Mouse (Mus musculus): ENCODE results near the gene Id1. TPM values are rescaled to one million over a fixed set of nuclear protein-coding genes. Genes with fewer than 3 reads are reported as not detected.
A peak's percentile ranks its signal among the peaks of the same experiment; 100 is the strongest.

Gene Id1
- polyA plus RNA-seq, 1 experiment from 2014 or later, result 22.3 TPM

DNA sequence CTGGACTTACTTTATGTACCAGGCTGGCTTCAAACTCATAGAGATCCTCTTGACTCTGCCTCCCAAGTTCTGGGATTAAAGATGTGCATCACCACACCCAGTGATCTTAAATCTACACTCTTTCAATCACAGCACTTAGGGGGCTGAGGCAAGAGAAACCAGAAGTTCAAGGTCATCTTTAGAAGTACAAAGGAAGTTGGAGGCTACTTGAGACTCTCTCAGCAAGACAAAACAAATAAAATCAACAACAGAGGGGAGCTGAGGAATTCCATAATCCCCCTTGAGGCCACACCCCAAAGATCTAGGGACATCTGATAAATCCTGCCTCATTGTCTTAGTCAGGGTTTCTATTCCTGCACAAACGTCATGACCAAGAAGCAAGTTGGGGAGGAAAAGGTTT is 36.2 kb downstream of the Id1 start:
- ATAC-seq, result no peak
- Histone ChIP-seq H3K9me3 (ENCODE audit: control insufficient read depth, low read length) (no peaks in the 10 kb centered on the region), H3K4me2 (ENCODE audit: low read length) (no peak overlapping the region), H3K27me3 (replicated peaks; ENCODE audit: control insufficient read depth, insufficient read depth, low read length) (no peaks in the 10 kb centered on the region), H3K4me1 (replicated peaks; ENCODE audit: control insufficient read depth, insufficient read depth, low read length) (no peaks in the 10 kb centered on the region), H3K9ac (replicated peaks; ENCODE audit: low read depth, low read length) (no peak overlapping the region), H3K4me3 (replicated peaks; ENCODE audit: low read length) (no peak overlapping the region), H3K36me3 (ENCODE audit: control insufficient read depth, insufficient read depth) (no peaks in the 10 kb centered on the region), H3K27ac (ENCODE audit: low read length) (no peak overlapping the region)
- 46% methylated on average over 1 of the region's 1 CpGs for WGBS

DNA sequence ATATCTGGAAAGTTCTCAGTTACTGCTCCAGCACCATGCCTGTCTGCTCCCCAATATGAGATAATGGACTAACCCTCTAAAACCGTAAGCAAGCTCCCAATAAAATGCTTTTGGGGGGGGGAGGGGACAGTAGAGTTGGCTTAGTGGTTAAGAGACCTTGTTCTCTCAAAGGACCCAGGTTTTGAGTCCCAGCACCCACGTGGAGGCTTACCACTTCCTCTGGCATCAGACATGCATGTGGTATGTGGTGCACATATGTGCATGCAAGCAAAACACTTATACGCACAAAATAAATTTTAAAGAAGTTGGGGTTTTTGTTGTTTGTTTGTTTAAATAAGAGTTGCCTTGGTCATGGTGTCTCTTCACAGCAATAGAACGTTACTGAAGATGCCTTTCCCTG is 39.3 kb downstream of the Id1 start:
- H3K4me3 ChIP-seq (replicated peaks; ENCODE audit: low read length), result no peak overlapping the region
- no peaks in the 10 kb centered on the region for H3K27me3 ChIP-seq (replicated peaks; ENCODE audit: control insufficient read depth, insufficient read depth, low read length)
- no peak overlapping the region for H3K27ac ChIP-seq (ENCODE audit: low read length)
- H3K9ac ChIP-seq (replicated peaks; ENCODE audit: low read depth, low read length), result no peak overlapping the region
- no peaks in the 10 kb centered on the region for H3K4me1 ChIP-seq (replicated peaks; ENCODE audit: control insufficient read depth, insufficient read depth, low read length)
- H3K9me3 ChIP-seq (ENCODE audit: control insufficient read depth, low read length), result no peaks in the 10 kb centered on the region
- no peak overlapping the region for H3K4me2 ChIP-seq (ENCODE audit: low read length)
- no peak for ATAC-seq
- 80% methylated on average over 4 of the region's 4 CpGs for WGBS
- no peaks in the 10 kb centered on the region; the same call in 1 of the 2 replicates for H3K36me3 ChIP-seq (ENCODE audit: control insufficient read depth, insufficient read depth)

DNA sequence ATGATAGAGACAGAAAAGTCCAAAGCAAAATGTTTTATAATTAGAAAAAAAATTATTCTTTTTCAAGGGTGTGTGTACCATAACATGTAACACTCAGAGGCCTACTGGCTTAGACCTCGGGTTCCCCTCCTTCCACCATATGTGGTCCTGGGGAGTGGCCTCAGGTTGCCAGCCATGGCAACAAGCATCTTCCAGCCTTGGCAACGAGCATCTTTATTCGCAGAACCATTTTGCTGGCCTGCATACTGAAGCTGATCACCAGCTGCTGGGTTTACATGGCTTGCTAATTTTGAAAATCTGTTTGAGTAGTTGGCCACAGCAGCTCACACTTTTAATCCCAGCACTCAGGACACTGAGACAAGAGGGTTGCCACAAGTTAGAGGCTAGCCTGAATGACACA is 40.0 kb downstream of the Id1 start:
- Histone ChIP-seq H3K9ac (replicated peaks; ENCODE audit: low read depth, low read length) (no peak overlapping the region), H3K9me3 (ENCODE audit: control insufficient read depth, low read length) (no peaks in the 10 kb centered on the region), H3K4me2 (ENCODE audit: low read length) (no peak overlapping the region), H3K4me3 (replicated peaks; ENCODE audit: low read length) (no peak overlapping the region), H3K36me3 (ENCODE audit: control insufficient read depth, insufficient read depth) (no peaks in the 10 kb centered on the region; the same call in 1 of the 2 replicates), H3K27me3 (replicated peaks; ENCODE audit: control insufficient read depth, insufficient read depth, low read length) (no peaks in the 10 kb centered on the region), H3K4me1 (replicated peaks; ENCODE audit: control insufficient read depth, insufficient read depth, low read length) (no peaks in the 10 kb centered on the region), H3K27ac (ENCODE audit: low read length) (no peak overlapping the region)
- ATAC-seq, result no peak
- WGBS, result 70% methylated on average over 3 of the region's 3 CpGs

DNA sequence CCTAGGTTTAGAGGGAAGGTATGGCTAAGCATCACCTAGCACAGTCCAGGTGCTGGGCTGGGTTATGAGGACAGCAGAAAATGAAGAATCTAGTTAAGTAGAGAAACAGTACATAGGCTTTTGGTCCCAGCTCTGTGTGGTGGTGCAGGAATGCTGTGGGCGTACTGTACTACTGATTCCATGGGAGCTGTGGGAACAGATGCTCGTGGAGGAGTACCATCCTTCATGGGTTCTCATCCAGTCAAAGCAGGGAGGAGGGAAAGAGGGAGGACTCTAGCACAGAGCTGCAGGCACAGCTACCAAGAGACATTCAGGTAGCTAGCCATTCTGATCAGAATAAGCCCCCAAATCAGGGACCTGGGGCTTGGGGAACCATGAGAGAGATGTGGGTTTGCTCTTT is 40.4 kb downstream of the Id1 start:
- no peak overlapping the region for H3K4me2 ChIP-seq (ENCODE audit: low read length)
- no peaks in the 10 kb centered on the region; the same call in 1 of the 2 replicates for H3K36me3 ChIP-seq (ENCODE audit: control insufficient read depth, insufficient read depth)
- H3K4me3 ChIP-seq (replicated peaks; ENCODE audit: low read length), result no peak overlapping the region
- H3K9me3 ChIP-seq (ENCODE audit: control insufficient read depth, low read length), result no peaks in the 10 kb centered on the region
- 0 out of 2 replicates have a peak, but pooled peaks have one; percentile 23 for ATAC-seq
- WGBS, result 94% methylated on average over 2 of the region's 2 CpGs
- no peak overlapping the region for H3K27ac ChIP-seq (ENCODE audit: low read length)
- no peaks in the 10 kb centered on the region for H3K27me3 ChIP-seq (replicated peaks; ENCODE audit: control insufficient read depth, insufficient read depth, low read length)
- no peaks in the 10 kb centered on the region for H3K4me1 ChIP-seq (replicated peaks; ENCODE audit: control insufficient read depth, insufficient read depth, low read length)
- H3K9ac ChIP-seq (replicated peaks; ENCODE audit: low read depth, low read length), result no peak overlapping the region

DNA sequence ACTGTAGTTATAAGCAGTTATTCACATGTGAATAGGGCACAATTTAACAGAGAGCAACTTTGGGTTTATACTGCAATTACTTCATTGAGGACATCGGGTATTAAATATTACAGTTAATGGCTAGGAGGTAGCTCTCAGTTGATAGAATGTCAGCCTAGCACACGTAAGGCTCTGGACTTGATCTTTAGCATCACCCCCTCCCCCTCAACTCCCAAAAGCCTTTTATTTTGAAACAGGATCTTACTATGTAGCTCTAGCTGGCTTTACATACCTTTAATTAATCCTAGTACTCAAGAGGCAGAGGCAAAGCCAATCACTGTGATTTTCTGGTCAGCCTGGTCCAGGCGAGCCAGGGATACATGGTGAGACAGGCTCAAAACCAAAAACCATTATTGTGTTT is 41.0 kb downstream of the Id1 start:
- 92% methylated on average over 3 of the region's 3 CpGs for whole genome bisulfite sequencing
- no peak overlapping the region for H3K9ac ChIP-seq (replicated peaks; ENCODE audit: low read depth, low read length)
- no peak overlapping the region for H3K4me3 ChIP-seq (replicated peaks; ENCODE audit: low read length)
- H3K27ac ChIP-seq (ENCODE audit: low read length), result no peak overlapping the region
- ATAC-seq, result no peak
- no peaks in the 10 kb centered on the region; the same call in 1 of the 2 replicates for H3K36me3 ChIP-seq (ENCODE audit: control insufficient read depth, insufficient read depth)
- no peaks in the 10 kb centered on the region for H3K9me3 ChIP-seq (ENCODE audit: control insufficient read depth, low read length)
- no peaks in the 10 kb centered on the region for H3K4me1 ChIP-seq (replicated peaks; ENCODE audit: control insufficient read depth, insufficient read depth, low read length)
- H3K4me2 ChIP-seq (ENCODE audit: low read length), result no peak overlapping the region
- no peaks in the 10 kb centered on the region for H3K27me3 ChIP-seq (replicated peaks; ENCODE audit: control insufficient read depth, insufficient read depth, low read length)

DNA sequence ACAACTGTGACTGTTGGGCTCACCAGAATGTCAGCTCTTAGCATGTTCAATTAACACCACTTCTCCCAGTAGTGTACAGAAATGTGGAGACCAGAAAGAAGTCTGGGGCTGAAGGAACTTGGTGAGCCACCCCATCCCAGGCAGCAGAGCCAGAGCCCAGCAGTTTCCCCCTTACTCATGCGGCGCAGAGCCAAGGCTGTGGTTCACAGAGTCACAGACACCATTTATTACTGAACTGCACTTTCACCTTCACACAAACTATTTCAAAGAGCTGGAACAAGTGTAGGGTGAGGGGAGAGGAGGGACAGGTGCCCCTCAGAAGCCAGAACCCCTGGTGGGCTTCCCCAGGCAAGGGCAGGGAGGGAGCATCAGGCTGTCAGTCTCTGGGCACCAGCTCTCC is 44.4 kb downstream of the Id1 start:
- no peaks in the 10 kb centered on the region for H3K9me3 ChIP-seq (ENCODE audit: control insufficient read depth, low read length)
- H3K27me3 ChIP-seq (replicated peaks; ENCODE audit: control insufficient read depth, insufficient read depth, low read length), result no peaks in the 10 kb centered on the region
- H3K36me3 ChIP-seq (ENCODE audit: control insufficient read depth, insufficient read depth), result no peaks in the 10 kb centered on the region; the same call in 1 of the 2 replicates
- ATAC-seq, result no peak
- H3K27ac ChIP-seq (ENCODE audit: low read length), result no peak overlapping the region
- H3K9ac ChIP-seq (replicated peaks; ENCODE audit: low read depth, low read length), result no peak overlapping the region
- no peak overlapping the region for H3K4me3 ChIP-seq (replicated peaks; ENCODE audit: low read length)
- WGBS, result 93% methylated on average over 2 of the region's 2 CpGs
- H3K4me1 ChIP-seq (replicated peaks; ENCODE audit: control insufficient read depth, insufficient read depth, low read length), result no peaks in the 10 kb centered on the region; the same call in 1 of the 2 replicates
- H3K4me2 ChIP-seq (ENCODE audit: low read length), result no peak overlapping the region

DNA sequence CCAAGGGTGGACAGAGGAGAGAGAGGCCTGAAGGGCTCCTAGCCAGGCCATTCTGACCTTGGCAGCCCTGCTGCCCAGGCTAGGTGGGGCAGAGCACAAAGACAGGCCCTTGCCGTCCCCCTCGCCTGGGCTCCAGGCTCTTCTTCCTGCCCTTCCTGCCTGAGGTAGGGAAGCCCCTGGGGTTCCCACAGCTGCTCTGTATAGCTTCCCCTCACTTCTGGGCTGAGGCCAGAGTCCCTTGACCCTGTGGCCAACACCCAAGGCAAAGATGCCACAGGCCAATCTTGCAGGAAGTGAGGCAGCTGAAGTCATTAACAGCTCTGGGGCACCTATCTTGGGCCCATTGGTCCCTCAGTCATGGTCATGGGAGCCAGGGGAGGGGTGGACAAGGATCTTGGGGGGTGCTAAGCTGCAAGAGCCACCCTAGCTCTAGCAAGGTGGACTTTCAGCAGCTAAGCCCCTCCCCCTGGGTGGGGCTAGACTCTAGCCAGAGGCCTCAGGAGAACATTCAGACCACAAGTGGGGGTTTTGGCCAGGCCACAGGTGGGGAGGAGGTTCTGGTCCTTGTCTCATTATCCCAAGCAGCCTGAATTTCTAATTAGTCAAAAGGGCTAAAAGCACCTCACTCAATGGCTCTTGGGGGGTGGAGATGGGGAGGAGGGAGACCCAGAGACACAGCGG is 45.1 kb downstream of the Id1 start:
- ATAC-seq, result no peak
- no peaks in the 10 kb centered on the region; the same call in 1 of the 2 replicates for H3K36me3 ChIP-seq (ENCODE audit: control insufficient read depth, insufficient read depth)
- H3K4me2 ChIP-seq (ENCODE audit: low read length), result no peak overlapping the region
- 94% methylated on average over 3 of the region's 3 CpGs for WGBS
- no peaks in the 10 kb centered on the region for H3K27me3 ChIP-seq (replicated peaks; ENCODE audit: control insufficient read depth, insufficient read depth, low read length)
- H3K9ac ChIP-seq (replicated peaks; ENCODE audit: low read depth, low read length), result no peak overlapping the region
- no peaks in the 10 kb centered on the region for H3K9me3 ChIP-seq (ENCODE audit: control insufficient read depth, low read length)
- H3K4me3 ChIP-seq (replicated peaks; ENCODE audit: low read length), result no peak overlapping the region
- no peaks in the 10 kb centered on the region; the same call in 1 of the 2 replicates for H3K4me1 ChIP-seq (replicated peaks; ENCODE audit: control insufficient read depth, insufficient read depth, low read length)
- H3K27ac ChIP-seq (ENCODE audit: low read length), result no peak overlapping the region

DNA sequence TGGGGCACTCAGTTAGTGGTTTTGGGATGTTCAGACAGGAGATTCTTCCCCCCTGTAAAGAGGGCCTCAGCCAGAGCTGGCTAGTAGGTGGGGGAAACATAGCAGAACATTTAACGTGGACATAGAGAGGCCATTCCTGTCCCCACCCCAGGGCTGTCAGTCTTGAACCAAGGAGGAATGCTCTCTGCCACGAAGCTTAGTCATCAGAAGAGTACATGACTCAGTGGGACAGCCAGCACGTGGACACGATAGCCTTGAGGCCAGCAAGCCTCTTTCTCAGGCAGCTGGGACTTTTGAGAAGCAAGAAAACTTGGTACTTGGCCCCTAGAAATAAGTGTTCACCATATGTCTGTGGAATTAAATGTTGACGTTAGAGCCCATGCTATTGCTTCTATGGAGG is 46.6 kb downstream of the Id1 start:
- Histone ChIP-seq H3K9ac (replicated peaks; ENCODE audit: low read depth, low read length) (no peak overlapping the region), H3K27ac (ENCODE audit: low read length) (no peak overlapping the region), H3K36me3 (ENCODE audit: control insufficient read depth, insufficient read depth) (no peaks in the 10 kb centered on the region; the same call in 1 of the 2 replicates), H3K4me2 (ENCODE audit: low read length) (no peak overlapping the region), H3K9me3 (ENCODE audit: control insufficient read depth, low read length) (no peaks in the 10 kb centered on the region), H3K4me3 (replicated peaks; ENCODE audit: low read length) (no peak overlapping the region), H3K27me3 (replicated peaks; ENCODE audit: control insufficient read depth, insufficient read depth, low read length) (no peaks in the 10 kb centered on the region), H3K4me1 (replicated peaks; ENCODE audit: control insufficient read depth, insufficient read depth, low read length) (no peaks in the 10 kb centered on the region; the same call in 1 of the 2 replicates)
- ATAC-seq, result no peak
- WGBS, result 79% methylated on average over 5 of the region's 5 CpGs

DNA sequence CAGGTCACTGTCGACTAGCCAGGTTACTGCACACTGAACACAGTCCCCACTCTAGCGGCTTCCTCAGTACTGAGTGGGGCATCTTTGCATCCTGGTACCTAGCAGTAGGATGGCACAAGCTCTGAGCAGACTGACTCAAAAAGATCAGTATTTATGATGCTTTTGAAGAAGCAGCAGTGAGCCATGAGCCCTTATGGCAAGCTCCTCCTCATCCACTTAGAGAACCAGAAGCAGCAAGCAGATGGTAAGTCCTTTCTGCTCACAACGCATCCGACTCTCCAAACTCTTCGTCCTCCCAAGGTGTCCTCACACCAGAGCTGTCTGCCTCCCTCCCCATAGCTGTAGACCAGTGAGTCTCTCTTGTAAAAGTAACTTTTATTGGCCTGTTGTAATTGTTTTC is 47.2 kb downstream of the Id1 start:
- Histone ChIP-seq H3K4me2 (ENCODE audit: low read length) (no peak overlapping the region), H3K4me1 (replicated peaks; ENCODE audit: control insufficient read depth, insufficient read depth, low read length) (no peaks in the 10 kb centered on the region; the same call in 1 of the 2 replicates), H3K9ac (replicated peaks; ENCODE audit: low read depth, low read length) (no peak overlapping the region), H3K4me3 (replicated peaks; ENCODE audit: low read length) (no peak overlapping the region), H3K9me3 (ENCODE audit: control insufficient read depth, low read length) (no peaks in the 10 kb centered on the region), H3K27me3 (replicated peaks; ENCODE audit: control insufficient read depth, insufficient read depth, low read length) (no peaks in the 10 kb centered on the region), H3K36me3 (ENCODE audit: control insufficient read depth, insufficient read depth) (no peaks in the 10 kb centered on the region; the same call in 1 of the 2 replicates), H3K27ac (ENCODE audit: low read length) (no peak overlapping the region)
- 85% methylated on average over 5 of the region's 5 CpGs for WGBS
- ATAC-seq, result no peak
